Mouse (Mus musculus) E14TG2a.4 (cell line): ENCODE results near the gene Slc12a9.

Experiments
- CTCF ChIP-seq: conservative IDR thresholded peaks from 2 replicates; pipeline ENCODE4 v1.5.1; 2014; ENCODE audit warnings: low read length
- NANOG ChIP-seq: IDR thresholded peaks from 2 replicates; pipeline ENCODE4 v1.6.1; 2014; ENCODE audit warnings: borderline replicate concordance, low read length, mixed read lengths
- POU5F1 ChIP-seq: IDR thresholded peaks from 2 replicates; pipeline ENCODE4 v1.6.1; 2014; ENCODE audit warnings: low read length, borderline replicate concordance

- TF ChIP-seq CTCF, result peak; percentile 40
- no peak for TF ChIP-seq POU5F1
- no peak for TF ChIP-seq NANOG
Measured at GRCm38 (mm10) chr5:137277360-137278342, 55.7 kb downstream of the Slc12a9 start.
